Mouse (Mus musculus) G1E (cell line): ENCODE measurements at regions not wholly inside any gene's neighbourhood (a gene's known extent, or its start where the extent isn't known, plus 50 kb on each side); places are given as distances from the start of the nearest gene placed in this dataset.

ENCODE experiments used
- CTCF ChIP-seq: IDR thresholded peaks from 2 replicates; pipeline ENCODE4 v1.5.1; 2012; ENCODE audit warnings: low read depth, low read length, inconsistent platforms, mixed read lengths
- GATA1 ChIP-seq: IDR thresholded peaks from 2 replicates; pipeline ENCODE4 v1.6.1; 2012; ENCODE audit warnings: borderline replicate concordance, low read length, inconsistent platforms, mixed read lengths
- GATA2 ChIP-seq: IDR thresholded peaks from 2 replicates; pipeline ENCODE4 v1.6.1; 2012; ENCODE audit warnings: low read depth, low read length, inconsistent platforms, borderline replicate concordance
- TAL1 ChIP-seq: conservative IDR thresholded peaks from 2 replicates; pipeline ENCODE4 v1.6.1; 2012; ENCODE audit warnings: low read depth, low read length, inconsistent platforms, mixed read lengths

DNA sequence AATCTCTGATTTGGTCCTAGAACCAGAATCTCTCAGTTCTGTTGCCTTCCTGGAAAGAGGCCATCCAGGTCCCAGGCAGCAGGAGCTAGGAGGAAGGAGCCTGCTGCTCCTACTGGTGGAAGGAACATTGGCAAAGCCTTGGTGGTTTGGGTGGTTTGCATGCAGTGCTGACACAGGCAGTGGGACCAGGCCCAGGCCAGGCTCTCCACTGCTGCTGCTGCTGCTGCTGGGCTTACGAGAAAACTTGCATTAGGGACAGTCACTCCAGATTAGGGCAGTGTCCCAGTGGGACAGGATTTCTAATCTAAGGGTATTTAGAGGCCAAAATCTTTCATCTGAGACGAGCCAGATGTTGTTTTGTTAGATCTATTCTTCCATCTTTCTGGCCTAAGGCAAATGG, 172.1 kb upstream of the Bmper start:
- TF ChIP-seq CTCF: no peak
- TF ChIP-seq TAL1: no peak
- TF ChIP-seq GATA1: no peak
- TF ChIP-seq GATA2: no peak
